Mouse (Mus musculus) heart, adult 2 months (tissue): Measurements from ENCODE around the gene Foxn3. TPM values are rescaled to one million over a fixed set of nuclear protein-coding genes. Genes with fewer than 3 reads are reported as not detected.

ENCODE experiments used
- DNase-seq, 2 experiments: peaks; one replicate each; pipeline ENCODE4 v3.0.0; 2021
- H3K27ac ChIP-seq: fragments of 200-600 bp; 2 replicates; pipeline ENCODE4 v1.8.1; 2022
- H3K27me3 ChIP-seq: fragments of 200-500 bp; 2 replicates; pipeline ENCODE4 v1.6.1; 2012; ENCODE audit warnings: mild to moderate bottlenecking, low read length, inconsistent platforms, mixed read lengths; ENCODE audit not compliant: control insufficient read depth, insufficient read depth
- H3K36me3 ChIP-seq: fragments of 200-500 bp; 2 replicates; pipeline ENCODE4 v1.6.1; 2012; ENCODE audit warnings: low read length, inconsistent platforms; ENCODE audit not compliant: control insufficient read depth, insufficient read depth
- H3K4me1 ChIP-seq: fragments of 200-500 bp; 2 replicates; pipeline ENCODE4 v1.6.1; 2011; ENCODE audit warnings: low read length; ENCODE audit not compliant: control insufficient read depth, insufficient read depth
- H3K4me3 ChIP-seq: fragments of 200-600 bp; 2 replicates; pipeline ENCODE4 v1.8.1; 2022
- H3K79me2 ChIP-seq: fragments of 200-500 bp; replicated peaks from 2 replicates; pipeline ENCODE4 v1.6.1; 2012; ENCODE audit warnings: mild to moderate bottlenecking, inconsistent platforms, low read length, moderate library complexity, mixed read lengths; ENCODE audit not compliant: control insufficient read depth, insufficient read depth
- H3K9ac ChIP-seq: fragments of 200-500 bp; 2 replicates; pipeline ENCODE4 v1.6.1; 2012; ENCODE audit warnings: low read depth, mild to moderate bottlenecking, control low read depth, inconsistent platforms, low read length, mixed read lengths
- CTCF ChIP-seq: fragments of 200-600 bp; IDR thresholded peaks from 2 replicates; pipeline ENCODE4 v1.8.1; 2022; ENCODE audit warnings: antibody characterized with exemption, mild to moderate bottlenecking, moderate library complexity
- EP300 ChIP-seq: fragments of 200-500 bp; IDR thresholded peaks from 2 replicates; pipeline ENCODE4 v1.6.1; 2011; ENCODE audit warnings: low read depth, low read length, control low read depth; ENCODE audit not compliant: insufficient read depth
- POLR2A ChIP-seq: fragments of 200-500 bp; IDR thresholded peaks from 2 replicates; pipeline ENCODE4 v1.6.1; 2011; ENCODE audit warnings: mild to moderate bottlenecking, low read depth, low read length, control low read depth; ENCODE audit not compliant: insufficient read depth
- WGBS: fragments of 180-500 bp; shearing (Covaris S2); methylation state at CpG from one replicate; pipeline ENCODE4 v1.1.7; 2018; 5-methylcytosine and 5-hydroxymethylcytosine counted together
- intact Hi-C: fragments of 180-260 bp; cut with DNase I; formaldehyde crosslinking; loops from one replicate; pipeline ENCODE4 v1.15.1; 2025
- polyA plus RNA-seq: library from polyadenylated mRNA; depleted of rRNA; stranded (reverse); fragments of >200 nt; gene quantifications from 2 replicates; pipeline ENCODE4 v1.2.3, GENCODE M21; 2012
- total RNA-seq, 2 experiments: library from RNA; stranded (reverse); gene quantifications; 2 replicates each; pipeline ENCODE4 v1.2.3; 2021

The Foxn3 gene
- total and polyA plus RNA-seq, 3 experiments, result 28.1 to 117 (median 106) TPM

DNA sequence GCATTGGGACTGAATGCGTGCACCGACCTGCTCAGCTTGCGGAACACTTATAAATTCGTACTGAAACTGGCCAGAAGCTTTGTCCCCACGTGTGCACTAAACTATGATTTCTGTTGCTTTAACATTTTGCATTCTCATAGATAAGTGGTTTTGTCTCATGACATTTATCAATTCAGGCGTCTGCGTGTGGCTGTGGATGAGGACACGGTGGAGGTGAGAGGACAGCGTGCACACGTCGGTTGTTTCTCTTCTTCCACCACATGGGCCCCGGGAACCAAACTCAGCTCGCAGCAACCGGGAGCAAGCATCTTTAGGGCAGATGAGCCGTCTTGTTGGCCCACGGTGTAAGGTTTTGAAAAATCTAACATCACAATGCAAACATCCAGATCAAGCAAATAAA is 155.3 kb downstream of the Foxn3 start:
- H3K4me3 ChIP-seq, result no peak overlapping the region
- no peak overlapping the region for H3K9ac ChIP-seq
- 85% methylated on average over 16 of the region's 16 CpGs for WGBS
- intact Hi-C loops, result no loop called here
- no peaks in the 10 kb centered on the region for H3K36me3 ChIP-seq
- no peaks in the 10 kb centered on the region for H3K27me3 ChIP-seq
- no peak overlapping the region; the same call in 1 of the 2 replicates for H3K27ac ChIP-seq
- DNase-seq, result no peak
- H3K4me1 ChIP-seq, result peaks cover 3% of the 10 kb centered on the region
- TF ChIP-seq POLR2A, result no peak
- no peak for TF ChIP-seq EP300
- TF ChIP-seq CTCF, result no peak
- 0 out of 2 replicates have a peak, but pooled peaks cover 1% of the 10 kb centered on the region for H3K79me2 ChIP-seq

DNA sequence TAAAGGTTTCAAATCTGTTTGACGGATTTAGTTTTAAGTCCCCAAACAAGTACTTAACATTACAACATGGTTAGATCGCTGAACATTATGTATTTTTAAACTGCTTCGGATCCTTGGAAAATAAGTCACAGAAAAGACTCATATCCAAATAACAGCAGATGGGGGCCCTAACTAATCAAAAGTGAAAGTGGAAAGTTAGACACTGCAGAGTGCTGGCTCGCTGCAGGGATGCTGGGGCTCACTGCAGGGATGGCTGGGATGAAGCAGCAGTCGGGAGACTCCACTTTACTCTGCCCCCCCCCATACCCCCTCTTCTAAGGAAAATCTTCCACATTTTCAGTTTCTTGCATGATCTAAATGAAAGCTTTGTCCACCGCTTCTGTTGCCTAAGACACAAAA is 156.1 kb downstream of the Foxn3 start:
- H3K27me3 ChIP-seq, result no peaks in the 10 kb centered on the region
- H3K4me1 ChIP-seq, result peaks cover 3% of the 10 kb centered on the region
- 31% methylated on average over 6 of the region's 6 CpGs for WGBS
- no peak overlapping the region for H3K9ac ChIP-seq
- peak in 1 of 2 experiments; percentile 41 for DNase-seq
- no peak for TF ChIP-seq CTCF
- no peak for TF ChIP-seq EP300
- TF ChIP-seq POLR2A, result no peak
- no peaks in the 10 kb centered on the region for H3K36me3 ChIP-seq
- 0 out of 2 replicates have a peak, but pooled peaks cover 1% of the 10 kb centered on the region for H3K79me2 ChIP-seq
- intact Hi-C loops, result no loop called here
- H3K27ac ChIP-seq, result peak overlapping the region; percentile 80
- H3K4me3 ChIP-seq, result peak overlapping the region; percentile 39

DNA sequence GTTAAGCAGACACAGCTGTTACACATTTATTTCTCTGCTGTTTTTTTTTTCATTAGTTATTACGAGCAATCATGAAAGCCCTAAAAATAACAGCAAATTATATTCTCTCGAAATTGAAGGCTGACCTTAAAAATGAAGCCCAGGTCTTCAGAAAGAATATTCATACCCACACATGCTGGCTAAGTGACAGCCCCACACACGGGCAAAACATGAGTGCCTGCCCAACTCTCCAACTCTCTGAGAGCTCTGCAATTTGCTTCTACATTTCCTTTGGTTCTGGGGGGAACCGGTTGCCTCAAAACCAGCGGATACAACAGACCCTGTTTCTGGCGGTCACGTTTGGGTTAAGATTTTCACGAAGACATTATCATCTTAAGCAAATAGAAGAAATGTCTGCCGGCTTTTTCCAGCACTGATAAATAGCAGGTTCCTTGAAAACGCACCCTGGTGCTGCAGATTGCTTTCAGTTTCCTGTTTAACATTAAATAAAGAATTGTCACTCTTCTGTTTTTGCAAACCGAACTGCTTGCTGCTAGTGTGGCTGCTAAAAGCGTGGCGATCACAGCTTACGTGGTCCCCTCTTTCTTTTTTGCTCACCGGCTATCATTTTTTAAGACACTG is 156.6 kb downstream of the Foxn3 start:
- Histone ChIP-seq H3K27ac (peak overlapping the region; percentile 80), H3K36me3 (no peaks in the 10 kb centered on the region), H3K4me1 (peaks cover 3% of the 10 kb centered on the region), H3K4me3 (peak overlapping the region; percentile 39), H3K27me3 (no peaks in the 10 kb centered on the region), H3K9ac (peak overlapping the region; percentile 10; the same call in 1 of the 2 replicates), H3K79me2 (0 out of 2 replicates have a peak, but pooled peaks cover 1% of the 10 kb centered on the region)
- DNase-seq, result no peak
- TF ChIP-seq EP300 (no peak), CTCF (no peak), POLR2A (no peak)
- intact Hi-C loops, result no loop called here
- 29% methylated on average over 15 of the region's 15 CpGs for WGBS

DNA sequence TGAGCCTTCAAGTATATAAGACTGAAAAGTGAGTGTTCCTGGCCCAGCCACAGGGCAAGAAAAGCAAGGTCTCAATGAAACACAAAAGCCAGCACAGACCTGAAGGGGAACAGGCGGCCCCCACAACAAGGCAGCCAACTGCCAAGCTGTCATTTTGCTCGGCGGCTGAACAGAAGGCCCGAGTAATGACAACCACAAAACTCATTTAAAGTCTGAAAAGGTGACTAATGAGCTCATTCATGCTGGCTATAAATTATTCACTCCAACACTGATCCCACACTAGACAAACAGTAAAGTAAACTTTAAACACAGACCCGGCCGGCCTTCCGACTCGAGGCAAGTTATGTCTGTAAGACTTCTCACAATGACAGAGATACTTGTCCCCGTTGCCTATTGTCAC is 157.1 kb downstream of the Foxn3 start:
- intact Hi-C loops, result no loop called here
- no peak for TF ChIP-seq EP300
- no peak for TF ChIP-seq CTCF
- no peak for TF ChIP-seq POLR2A

DNA sequence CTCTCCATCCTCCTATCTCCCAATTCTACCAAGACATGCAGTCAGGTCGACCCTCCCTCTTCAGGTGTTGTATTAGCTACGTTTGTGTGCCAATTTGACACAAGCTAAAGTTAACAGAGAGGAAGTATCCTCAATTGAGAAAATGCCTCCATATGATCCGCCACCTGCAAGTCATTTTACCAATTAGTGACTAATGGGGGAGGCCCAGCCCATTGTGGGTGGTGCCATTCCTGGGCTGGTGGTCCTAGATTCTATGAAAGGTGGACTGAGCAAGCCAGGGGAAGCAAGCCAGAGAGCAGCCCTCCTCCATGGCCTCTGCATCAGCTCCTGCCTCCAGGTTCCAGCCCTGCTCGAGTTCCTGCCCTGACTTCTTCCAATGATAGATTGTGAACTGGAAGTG is 158.0 kb downstream of the Foxn3 start:
- intact Hi-C loops, result no loop called here
- no peak overlapping the region for H3K4me3 ChIP-seq

More for the DNA sequence above, 157.1 kb downstream of the Foxn3 start:
- Histone ChIP-seq H3K27ac (peak overlapping the region; percentile 80), H3K9ac (no peak overlapping the region), H3K4me3 (peak overlapping the region; percentile 39; the same call in 1 of the 2 replicates), H3K27me3 (no peaks in the 10 kb centered on the region), H3K36me3 (no peaks in the 10 kb centered on the region), H3K4me1 (peaks cover 3% of the 10 kb centered on the region), H3K79me2 (0 out of 2 replicates have a peak, but pooled peaks cover 1% of the 10 kb centered on the region)
- WGBS, result 61% methylated on average over 9 of the region's 9 CpGs
- no peak for DNase-seq

DNA sequence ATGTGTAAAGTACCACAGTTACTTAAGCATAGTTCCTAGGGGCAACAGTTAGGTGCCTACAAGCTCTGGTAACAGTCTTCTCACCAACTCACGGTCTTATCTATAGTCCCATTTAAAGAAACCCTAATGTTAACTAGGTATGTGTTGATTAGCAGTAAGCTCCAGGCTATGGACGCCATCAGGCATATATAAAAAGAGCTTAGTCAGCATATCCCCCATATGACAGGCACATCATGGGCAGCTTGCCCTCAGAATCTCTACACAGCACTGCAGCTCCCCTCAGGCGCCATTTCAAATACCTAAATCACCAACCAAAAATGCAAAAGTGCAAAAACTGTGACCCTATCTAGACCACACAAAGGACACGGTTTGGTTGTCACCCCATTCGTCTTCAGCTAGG is 160.4 kb downstream of the Foxn3 start:
- no peaks in the 10 kb centered on the region for H3K27me3 ChIP-seq
- intact Hi-C loops, result no loop called here
- TF ChIP-seq CTCF (no peak), POLR2A (no peak), EP300 (no peak)
- no peak overlapping the region for H3K4me3 ChIP-seq
- DNase-seq, result no peak
- 0 out of 2 replicates have a peak, but pooled peaks cover 1% of the 10 kb centered on the region for H3K79me2 ChIP-seq
- no peaks in the 10 kb centered on the region for H3K36me3 ChIP-seq
- H3K27ac ChIP-seq, result no peak overlapping the region
- WGBS, result 98% methylated on average over 5 of the region's 5 CpGs
- H3K4me1 ChIP-seq, result peaks cover 4% of the 10 kb centered on the region
- H3K9ac ChIP-seq, result no peak overlapping the region

More for the DNA sequence above, 158.0 kb downstream of the Foxn3 start:
- Histone ChIP-seq H3K9ac (no peak overlapping the region), H3K79me2 (0 out of 2 replicates have a peak, but pooled peaks cover 1% of the 10 kb centered on the region), H3K27ac (no peak overlapping the region), H3K27me3 (no peaks in the 10 kb centered on the region), H3K4me1 (peaks cover 3% of the 10 kb centered on the region), H3K36me3 (no peaks in the 10 kb centered on the region)
- 77% methylated on average over 4 of the region's 4 CpGs for WGBS
- no peak for TF ChIP-seq CTCF
- no peak for TF ChIP-seq EP300
- TF ChIP-seq POLR2A, result no peak
- DNase-seq, result no peak
